ENCODE assay signal across 8 mouse cellular contexts in the genomic region with DNA sequence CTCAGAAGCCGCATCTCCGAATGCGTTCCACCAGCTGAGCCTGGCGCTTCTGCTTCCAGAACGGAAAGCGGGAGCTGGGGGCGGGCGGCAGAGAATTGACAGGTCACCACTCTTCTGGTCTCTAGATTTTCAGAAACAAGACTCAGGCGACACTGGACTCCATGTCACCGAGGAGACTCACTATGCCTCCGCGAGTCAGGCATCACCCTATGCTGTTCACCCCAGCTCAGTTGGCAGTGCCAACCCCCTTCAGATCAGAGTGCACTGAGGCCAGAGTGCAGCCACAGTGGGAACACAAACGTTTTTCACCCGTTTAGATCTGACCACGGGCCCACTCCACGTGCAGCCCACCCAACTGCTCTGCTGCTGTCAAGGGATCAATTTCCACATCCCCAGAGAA. TPM values are rescaled to one million over a fixed set of nuclear protein-coding genes. Genes with fewer than 3 reads are reported as not detected.
DNase-seq lines count a peak whose midpoint lies in the region; ATAC-seq and TF ChIP-seq lines count a peak whose summit lies in the region.

No protein-coding gene starts in this region.

- peak overlapping the region; percentile 94 for H3K4me2 ChIP-seq in heart, embryonic 15.5 days
- peak overlapping the region; percentile 82 for H3K4me2 ChIP-seq in forebrain, embryonic 15.5 days (replicated peaks)
- H3K4me2 ChIP-seq in liver, embryonic 12.5 days: peak overlapping the region; percentile 87
- H3K4me2 ChIP-seq in stomach, embryonic 16.5 days (ENCODE audit: low read depth, low read length): peak overlapping the region; percentile 88

- no peak for TF ChIP-seq CTCF in bone marrow, adult 2 months (IDR thresholded peaks at IDR 0.05; ENCODE audit: control insufficient read depth, insufficient read depth, low read length)

- peak; percentile 63 for ATAC-seq in heart, embryonic 15.5 days (replicated peaks; ENCODE audit: insufficient number of reproducible peaks, insufficient read depth, low FRiP score, low read depth)
- ATAC-seq in forebrain, embryonic 15.5 days (replicated peaks): peak; percentile 80
- peak; percentile 57 for ATAC-seq in liver, embryonic 12.5 days
- peak; percentile 59; the same call in 1 of the 2 replicates for ATAC-seq in stomach, embryonic 16.5 days (ENCODE audit: insufficient read depth, low FRiP score)
- no peak for ATAC-seq in activated CD4-positive, CD25-positive, alpha-beta regulatory T cell, adult 4 months

- WGBS in heart, embryonic 15.5 days: under 1% methylated on average over 16 of the region's 16 CpGs
- under 1% methylated on average over 16 of the region's 16 CpGs for WGBS in bone marrow, adult 2 months
- WGBS in forebrain, embryonic 15.5 days: under 1% methylated on average over 16 of the region's 16 CpGs
- WGBS in liver, embryonic 12.5 days (ENCODE audit: insufficient replicate concordance): 1% methylated on average over 16 of the region's 16 CpGs
- 0% methylated on average over 16 of the region's 16 CpGs for WGBS in stomach, embryonic 16.5 days

- H3K27me3 ChIP-seq in heart, embryonic 15.5 days: 0 out of 2 replicates have a peak, but pooled peaks cover 2% of the 10 kb centered on the region
- H3K27me3 ChIP-seq in forebrain, embryonic 15.5 days: no peaks in the 10 kb centered on the region
- H3K27me3 ChIP-seq in liver, embryonic 12.5 days (replicated peaks): peaks cover 27% of the 10 kb centered on the region
- H3K27me3 ChIP-seq in stomach, embryonic 16.5 days (ENCODE audit: control insufficient read depth, insufficient read depth, low read length): no peaks in the 10 kb centered on the region

- TF ChIP-seq POLR2A in bone marrow, adult 2 months (IDR thresholded peaks at IDR 0.05; ENCODE audit: borderline replicate concordance, control insufficient read depth, low read depth, low read length): no peak

- no peaks in the 10 kb centered on the region for H3K36me3 ChIP-seq in heart, embryonic 15.5 days
- H3K36me3 ChIP-seq in forebrain, embryonic 15.5 days: no peaks in the 10 kb centered on the region
- H3K36me3 ChIP-seq in liver, embryonic 12.5 days: no peaks in the 10 kb centered on the region
- no peaks in the 10 kb centered on the region for H3K36me3 ChIP-seq in stomach, embryonic 16.5 days (ENCODE audit: control insufficient read depth, insufficient read depth, low read length)

- peaks cover 9% of the 10 kb centered on the region; the same call in 1 of the 2 replicates for H3K4me1 ChIP-seq in heart, embryonic 15.5 days (replicated peaks)
- no peaks in the 10 kb centered on the region; the same call in 1 of the 2 replicates for H3K4me1 ChIP-seq in bone marrow, adult 2 months (ENCODE audit: control insufficient read depth, insufficient read depth, low read length)
- H3K4me1 ChIP-seq in forebrain, embryonic 15.5 days: peaks cover 9% of the 10 kb centered on the region; the same call in 1 of the 2 replicates
- H3K4me1 ChIP-seq in liver, embryonic 12.5 days: peaks cover 12% of the 10 kb centered on the region
- H3K4me1 ChIP-seq in stomach, embryonic 16.5 days (ENCODE audit: control insufficient read depth, insufficient read depth, low read length): peaks cover 4% of the 10 kb centered on the region; the same call in 1 of the 2 replicates

- no peak for DNase-seq in heart, adult 11 months
- DNase-seq in cerebellum, adult 11-12 months: no peak

- H3K27ac ChIP-seq in heart, embryonic 15.5 days: peak overlapping the region; percentile 57
- H3K27ac ChIP-seq in bone marrow, adult 2 months (ENCODE audit: control insufficient read depth, insufficient read depth, low read depth, low read length, poor library complexity): peak overlapping the region; percentile 27; the same call in 1 of the 2 replicates
- peak overlapping the region; percentile 74 for H3K27ac ChIP-seq in forebrain, embryonic 15.5 days (replicated peaks)
- no peak overlapping the region for H3K27ac ChIP-seq in liver, embryonic 12.5 days
- no peak overlapping the region for H3K27ac ChIP-seq in stomach, embryonic 16.5 days (ENCODE audit: low read length)

- peak overlapping the region; percentile 86 for H3K4me3 ChIP-seq in heart, embryonic 15.5 days
- peak overlapping the region; percentile 59 for H3K4me3 ChIP-seq in bone marrow, adult 2 months (replicated peaks; ENCODE audit: control insufficient read depth, low read depth, low read length)
- peak overlapping the region; percentile 83 for H3K4me3 ChIP-seq in forebrain, embryonic 15.5 days
- H3K4me3 ChIP-seq in liver, embryonic 12.5 days: peak overlapping the region; percentile 60
- peak overlapping the region; percentile 54 for H3K4me3 ChIP-seq in stomach, embryonic 16.5 days (replicated peaks; ENCODE audit: low read length)

- H3K9me3 ChIP-seq in heart, embryonic 15.5 days (replicated peaks): no peaks in the 10 kb centered on the region
- no peaks in the 10 kb centered on the region for H3K9me3 ChIP-seq in forebrain, embryonic 15.5 days
- H3K9me3 ChIP-seq in liver, embryonic 12.5 days (replicated peaks): no peaks in the 10 kb centered on the region
- H3K9me3 ChIP-seq in stomach, embryonic 16.5 days (replicated peaks; ENCODE audit: control insufficient read depth, low read length): no peaks in the 10 kb centered on the region

- peak overlapping the region; percentile 76 for H3K9ac ChIP-seq in heart, embryonic 15.5 days
- peak overlapping the region; percentile 85 for H3K9ac ChIP-seq in forebrain, embryonic 15.5 days (replicated peaks)
- H3K9ac ChIP-seq in liver, embryonic 12.5 days: peak overlapping the region; percentile 64
- H3K9ac ChIP-seq in stomach, embryonic 16.5 days (ENCODE audit: low read length): peak overlapping the region; percentile 65

RNA-seq across cellular contexts. Expression of gene Zfp354b, which starts 0.4 kb away (rescaled TPM):
- 0.87 and 1.0 TPM in 2 replicates for polyA plus RNA-seq in heart, embryonic 15.5 days (2015; fragmentation: Nextera tagmentation; extraction: Ambion mirVana)
- polyA plus RNA-seq in bone marrow, adult 2 months (2011; ENCODE audit: insufficient read depth, insufficient read length, low replicate concordance, missing spikeins): not detected in 2 replicates
- 3.6 and 3.7 TPM in 2 replicates for polyA plus RNA-seq in forebrain, embryonic 15.5 days (2015; fragmentation: Nextera tagmentation; extraction: Ambion mirVana)
- polyA plus RNA-seq in liver, embryonic 12.5 days (2016; fragmentation: Nextera tagmentation; extraction: Ambion mirVana): 0.29 and 0.39 TPM in 2 replicates
- polyA plus RNA-seq in stomach, embryonic 16.5 days (2015; fragmentation: Nextera tagmentation; extraction: Ambion mirVana): 1.5 and 1.8 TPM in 2 replicates
- polyA plus RNA-seq in activated CD4-positive, CD25-positive, alpha-beta regulatory T cell, adult 4 months (2017; shearing (Covaris generic)): not detected

RNA-seq across cellular contexts. Expression of gene 4933414I15Rik, which starts 12.5 kb away (rescaled TPM):
- not detected in 2 replicates for polyA plus RNA-seq in heart, embryonic 15.5 days (2015; fragmentation: Nextera tagmentation; extraction: Ambion mirVana)
- polyA plus RNA-seq in bone marrow, adult 2 months (2011; ENCODE audit: insufficient read depth, insufficient read length, low replicate concordance, missing spikeins): not detected in 2 replicates
- not detected in 2 replicates for polyA plus RNA-seq in forebrain, embryonic 15.5 days (2015; fragmentation: Nextera tagmentation; extraction: Ambion mirVana)
- not detected in 2 replicates for polyA plus RNA-seq in liver, embryonic 12.5 days (2016; fragmentation: Nextera tagmentation; extraction: Ambion mirVana)
- not detected in 2 replicates for polyA plus RNA-seq in stomach, embryonic 16.5 days (2015; fragmentation: Nextera tagmentation; extraction: Ambion mirVana)
- polyA plus RNA-seq in activated CD4-positive, CD25-positive, alpha-beta regulatory T cell, adult 4 months (2017; shearing (Covaris generic)): not detected

RNA-seq across cellular contexts. Expression of gene Zfp2, which starts 15.1 kb away (rescaled TPM):
- polyA plus RNA-seq in heart, embryonic 15.5 days (2015; fragmentation: Nextera tagmentation; extraction: Ambion mirVana): 5.6 and 7.7 TPM in 2 replicates
- polyA plus RNA-seq in bone marrow, adult 2 months (2011; ENCODE audit: insufficient read depth, insufficient read length, low replicate concordance, missing spikeins): 0.55 and 0.70 TPM in 2 replicates
- polyA plus RNA-seq in forebrain, embryonic 15.5 days (2015; fragmentation: Nextera tagmentation; extraction: Ambion mirVana): 49.4 and 53.6 TPM in 2 replicates
- 3.1 and 3.3 TPM in 2 replicates for polyA plus RNA-seq in liver, embryonic 12.5 days (2016; fragmentation: Nextera tagmentation; extraction: Ambion mirVana)
- 11.6 and 11.8 TPM in 2 replicates for polyA plus RNA-seq in stomach, embryonic 16.5 days (2015; fragmentation: Nextera tagmentation; extraction: Ambion mirVana)
- polyA plus RNA-seq in activated CD4-positive, CD25-positive, alpha-beta regulatory T cell, adult 4 months (2017; shearing (Covaris generic)): not detected

RNA-seq across cellular contexts. Expression of gene Prop1, which starts 22.5 kb away (rescaled TPM):
- polyA plus RNA-seq in heart, embryonic 15.5 days (2015; fragmentation: Nextera tagmentation; extraction: Ambion mirVana): not detected in 2 replicates
- polyA plus RNA-seq in bone marrow, adult 2 months (2011; ENCODE audit: insufficient read depth, insufficient read length, low replicate concordance, missing spikeins): not detected in 2 replicates
- polyA plus RNA-seq in forebrain, embryonic 15.5 days (2015; fragmentation: Nextera tagmentation; extraction: Ambion mirVana): not detected in 2 replicates
- not detected in 2 replicates for polyA plus RNA-seq in liver, embryonic 12.5 days (2016; fragmentation: Nextera tagmentation; extraction: Ambion mirVana)
- not detected in 2 replicates for polyA plus RNA-seq in stomach, embryonic 16.5 days (2015; fragmentation: Nextera tagmentation; extraction: Ambion mirVana)
- polyA plus RNA-seq in activated CD4-positive, CD25-positive, alpha-beta regulatory T cell, adult 4 months (2017; shearing (Covaris generic)): not detected

RNA-seq across cellular contexts. Expression of gene Olfr1378, which starts 35.3 kb away (rescaled TPM):
- polyA plus RNA-seq in heart, embryonic 15.5 days (2015; fragmentation: Nextera tagmentation; extraction: Ambion mirVana): not detected in 2 replicates
- not detected in 2 replicates for polyA plus RNA-seq in bone marrow, adult 2 months (2011; ENCODE audit: insufficient read depth, insufficient read length, low replicate concordance, missing spikeins)
- polyA plus RNA-seq in forebrain, embryonic 15.5 days (2015; fragmentation: Nextera tagmentation; extraction: Ambion mirVana): not detected in 2 replicates
- not detected in 2 replicates for polyA plus RNA-seq in liver, embryonic 12.5 days (2016; fragmentation: Nextera tagmentation; extraction: Ambion mirVana)
- not detected in 2 replicates for polyA plus RNA-seq in stomach, embryonic 16.5 days (2015; fragmentation: Nextera tagmentation; extraction: Ambion mirVana)
- polyA plus RNA-seq in activated CD4-positive, CD25-positive, alpha-beta regulatory T cell, adult 4 months (2017; shearing (Covaris generic)): not detected

Comparison
In these comparisons a context has a peak if more than half of its experiments do, and no peak if none do; other contexts are left out.
1. H3K27ac ChIP-seq: peak in heart, embryonic 15.5 days (single experiment), bone marrow, adult 2 months (single experiment) and forebrain, embryonic 15.5 days (single experiment); none in liver, embryonic 12.5 days (single experiment) and stomach, embryonic 16.5 days (single experiment).
2. Peak in every context shown above with its lines, with median percentiles within 50 percentile points of each other: H3K4me2 ChIP-seq, H3K4me3 ChIP-seq and H3K9ac ChIP-seq.